Mouse (Mus musculus) limb, embryonic 15.5 days (tissue): ENCODE measurements at regions not wholly inside any gene's neighbourhood (a gene's known extent, or its start where the extent isn't known, plus 50 kb on each side); places are given as distances from the start of the nearest gene placed in this dataset.

Experiments
- ATAC-seq: fragments of 200-750 bp; cut with Nextera tagmentation; 2 replicates; pipeline ENCODE4 v1.8.0; 2017; ENCODE audit warnings: low read depth, moderate TSS enrichment; ENCODE audit not compliant: insufficient number of reproducible peaks, low FRiP score, low TSS enrichment
- H3K27ac ChIP-seq: fragments of 300-500 bp; sonication (generic); 2 replicates; pipeline ENCODE4 v1.5.1; 2015; ENCODE audit warnings: moderate library complexity, mild to moderate bottlenecking, inconsistent platforms
- H3K27me3 ChIP-seq: fragments of 300-500 bp; sonication (generic); 2 replicates; pipeline ENCODE4 v1.6.1; 2015; ENCODE audit warnings: inconsistent platforms
- H3K36me3 ChIP-seq: fragments of 300-500 bp; sonication (generic); 2 replicates; pipeline ENCODE4 v1.6.1; 2015; ENCODE audit warnings: inconsistent platforms
- H3K4me1 ChIP-seq: fragments of 300-500 bp; sonication (generic); 2 replicates; pipeline ENCODE4 v1.6.1; 2015; ENCODE audit warnings: inconsistent platforms
- H3K4me2 ChIP-seq: fragments of 300-500 bp; sonication (generic); 2 replicates; pipeline ENCODE4 v1.6.1; 2015; ENCODE audit warnings: mild to moderate bottlenecking, inconsistent platforms
- H3K4me3 ChIP-seq: fragments of 300-500 bp; sonication (generic); 2 replicates; pipeline ENCODE4 v1.5.1; 2015; ENCODE audit warnings: mild to moderate bottlenecking, inconsistent platforms
- H3K9ac ChIP-seq: fragments of 300-500 bp; sonication (generic); 2 replicates; pipeline ENCODE4 v1.6.1; 2015; ENCODE audit warnings: inconsistent platforms
- H3K9me3 ChIP-seq: fragments of 300-500 bp; sonication (generic); 2 replicates; pipeline ENCODE4 v1.6.1; 2016; ENCODE audit warnings: inconsistent platforms
- WGBS: fragments of 180-500 bp; shearing (Covaris S2); methylation state at CpG from one replicate; pipeline ENCODE4 v1.1.7; 2015; 5-methylcytosine and 5-hydroxymethylcytosine counted together

DNA sequence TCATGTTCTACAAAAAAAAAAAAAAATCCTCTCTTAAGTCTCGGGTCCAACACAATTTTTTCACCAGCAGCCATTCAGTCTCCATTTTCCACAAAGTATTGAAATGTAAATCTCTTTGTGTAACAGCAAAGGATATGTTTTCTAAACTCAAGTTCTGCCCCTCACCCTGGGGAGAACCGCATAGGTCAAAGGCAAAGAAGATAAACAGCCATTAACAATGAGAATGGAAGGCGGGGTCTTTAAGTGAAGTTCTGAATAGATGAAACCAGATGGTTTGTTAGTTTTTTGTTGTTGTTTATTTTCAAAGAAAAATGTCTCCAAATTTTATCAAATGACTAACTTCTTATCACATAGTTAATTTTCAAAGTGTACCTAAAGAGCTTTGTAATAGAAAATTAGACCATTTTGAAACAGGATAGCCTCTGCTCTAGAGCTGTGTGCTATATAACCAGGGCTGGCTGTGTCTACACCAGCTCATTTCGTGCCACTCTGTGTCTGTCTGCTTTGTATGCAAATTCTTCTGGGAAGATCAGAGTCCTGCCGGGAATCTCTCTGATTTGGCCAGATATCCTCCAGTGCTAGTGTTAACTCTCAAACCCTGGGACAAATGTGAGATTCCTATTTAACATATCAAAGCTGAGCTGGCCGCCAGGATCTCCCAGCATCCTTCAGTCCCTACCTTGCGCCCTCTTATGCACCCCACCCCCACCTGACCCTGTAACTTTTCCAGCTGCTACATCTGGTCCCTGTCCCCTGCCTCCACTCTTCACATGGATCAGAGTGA lies 240.9 kb downstream of the Qk start:
- Histone ChIP-seq H3K9me3 (no peaks in the 10 kb centered on the region), H3K4me3 (no peak overlapping the region), H3K36me3 (no peaks in the 10 kb centered on the region), H3K4me1 (no peaks in the 10 kb centered on the region), H3K27ac (no peak overlapping the region), H3K9ac (no peak overlapping the region), H3K27me3 (no peaks in the 10 kb centered on the region), H3K4me2 (no peak overlapping the region)
- 54% methylated on average over 7 of the region's 7 CpGs for WGBS
- no peak for ATAC-seq

DNA sequence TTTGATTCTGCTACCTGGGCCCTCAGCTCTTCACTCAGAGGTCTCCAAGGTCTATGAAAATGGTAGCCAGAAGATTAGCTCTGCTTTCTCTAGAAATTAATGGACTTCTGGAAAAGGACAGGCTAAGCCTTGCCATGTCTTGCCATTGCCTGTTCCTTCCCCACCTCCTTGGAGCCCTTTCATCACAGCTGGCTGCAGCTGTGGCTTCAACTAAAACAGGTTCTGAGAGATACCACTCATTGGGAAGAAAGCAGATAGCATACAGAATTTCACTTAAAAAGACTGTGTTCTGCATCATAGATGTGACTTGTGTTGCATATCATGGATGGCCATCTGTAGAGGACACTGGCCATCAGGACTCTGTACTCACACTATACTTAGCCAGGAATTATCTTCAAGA lies 246.4 kb downstream of the Qk start:
- Histone ChIP-seq H3K9ac (no peak overlapping the region), H3K27ac (no peak overlapping the region), H3K4me3 (no peak overlapping the region), H3K27me3 (no peaks in the 10 kb centered on the region), H3K4me2 (no peak overlapping the region), H3K4me1 (no peaks in the 10 kb centered on the region), H3K9me3 (no peaks in the 10 kb centered on the region), H3K36me3 (no peaks in the 10 kb centered on the region)
- ATAC-seq, result no peak

DNA sequence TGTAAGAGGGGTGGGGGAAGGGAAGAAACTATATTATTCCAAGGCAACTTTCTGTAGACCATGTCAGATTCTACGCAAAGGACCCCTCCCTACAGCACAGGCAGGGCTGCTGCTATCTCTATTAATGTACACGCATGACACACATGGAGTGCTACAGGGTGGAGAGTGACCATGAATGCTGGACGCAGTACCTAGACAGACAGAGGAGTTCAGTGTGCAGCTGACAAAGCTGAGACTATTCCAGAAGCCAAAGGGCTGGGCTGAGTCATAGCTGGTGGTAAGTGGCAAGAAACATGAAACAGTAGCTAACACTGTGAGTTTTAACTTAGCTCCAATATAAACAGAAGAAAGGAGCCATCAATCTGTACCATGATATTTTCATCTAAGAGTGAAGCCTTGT lies 250.4 kb downstream of the Qk start:
- 84% methylated on average over 3 of the region's 3 CpGs for WGBS
- no peaks in the 10 kb centered on the region for H3K9me3 ChIP-seq
- ATAC-seq, result no peak
- H3K36me3 ChIP-seq, result no peaks in the 10 kb centered on the region
- no peaks in the 10 kb centered on the region for H3K4me1 ChIP-seq
- no peak overlapping the region for H3K27ac ChIP-seq
- no peak overlapping the region for H3K9ac ChIP-seq
- H3K27me3 ChIP-seq, result no peaks in the 10 kb centered on the region
- H3K4me3 ChIP-seq, result no peak overlapping the region
- H3K4me2 ChIP-seq, result no peak overlapping the region

DNA sequence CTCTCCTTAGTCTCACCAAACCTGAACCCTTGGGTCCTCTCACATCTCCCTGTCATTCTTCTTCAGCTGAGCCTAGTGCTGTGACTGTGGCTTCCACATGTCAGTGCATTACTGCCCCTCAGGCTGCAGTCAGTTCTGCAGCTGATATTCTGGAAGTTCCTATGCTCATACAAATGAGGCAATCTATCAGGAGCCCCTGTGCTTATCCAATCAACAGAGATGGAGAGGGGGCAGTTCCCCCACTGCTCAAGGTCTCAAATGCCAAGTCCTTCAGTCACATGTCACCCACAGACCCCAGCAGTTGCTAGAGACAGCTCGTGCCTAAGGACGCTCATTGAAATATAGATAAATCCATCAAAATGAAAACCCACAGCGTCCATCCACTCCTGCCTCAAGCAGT lies 254.5 kb downstream of the Qk start:
- H3K4me3 ChIP-seq, result no peak overlapping the region
- 72% methylated on average over 3 of the region's 3 CpGs for WGBS
- no peak overlapping the region for H3K9ac ChIP-seq
- no peaks in the 10 kb centered on the region for H3K9me3 ChIP-seq
- no peaks in the 10 kb centered on the region for H3K27me3 ChIP-seq
- no peak overlapping the region for H3K27ac ChIP-seq
- H3K4me1 ChIP-seq, result no peaks in the 10 kb centered on the region
- no peaks in the 10 kb centered on the region for H3K36me3 ChIP-seq
- ATAC-seq, result no peak
- no peak overlapping the region for H3K4me2 ChIP-seq

DNA sequence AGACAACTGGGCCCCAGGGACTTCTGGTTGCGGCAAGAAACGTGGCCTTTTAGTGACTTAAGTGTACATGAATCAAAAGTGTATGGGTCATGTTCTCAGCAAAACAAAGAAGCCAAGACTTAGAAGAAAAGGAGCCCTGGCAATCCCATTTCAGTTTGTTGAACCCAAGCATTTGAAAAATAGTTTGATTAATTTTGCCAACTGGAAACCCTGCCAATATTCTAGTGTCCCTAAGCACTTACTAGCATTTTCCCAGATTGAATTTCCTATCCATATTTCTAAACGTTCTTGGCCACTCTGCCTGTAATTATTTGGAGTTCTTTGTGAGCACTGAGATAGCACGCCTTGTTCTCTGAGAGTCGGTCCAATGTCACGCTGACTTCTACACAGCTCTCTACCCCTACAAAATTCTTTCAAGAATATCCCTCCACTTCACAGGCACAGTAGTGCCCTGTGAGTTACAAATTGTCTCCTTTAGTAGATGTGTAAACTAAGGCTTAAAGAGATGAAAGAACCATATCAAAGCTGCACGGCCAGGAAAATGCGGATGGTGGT lies 257.0 kb downstream of the Qk start:
- Histone ChIP-seq H3K9ac (no peak overlapping the region), H3K36me3 (no peaks in the 10 kb centered on the region), H3K27me3 (no peaks in the 10 kb centered on the region; the same call in 1 of the 2 replicates), H3K4me3 (no peak overlapping the region), H3K9me3 (no peaks in the 10 kb centered on the region), H3K4me2 (no peak overlapping the region), H3K27ac (no peak overlapping the region), H3K4me1 (no peaks in the 10 kb centered on the region)
- ATAC-seq, result no peak
- 75% methylated on average over 8 of the region's 8 CpGs for WGBS

DNA sequence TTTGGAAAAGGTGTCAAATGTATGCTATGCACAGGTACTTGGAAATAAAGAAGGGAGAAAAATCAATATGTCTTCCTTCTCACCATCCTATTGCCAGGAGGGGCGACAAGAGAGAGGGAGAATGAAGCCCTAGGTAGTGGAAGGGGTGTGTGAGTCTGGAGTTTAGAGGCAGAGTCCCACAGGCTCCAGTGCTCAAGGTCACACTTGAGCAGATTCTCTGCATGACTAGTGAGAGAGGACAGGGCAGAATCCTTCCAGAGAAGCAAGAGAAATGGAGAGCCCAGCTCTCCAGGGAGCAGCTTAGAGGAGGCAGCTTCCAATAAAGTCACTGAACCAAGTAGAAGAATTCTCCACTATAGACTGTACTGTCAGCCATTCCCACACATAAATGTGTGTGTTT lies 261.9 kb downstream of the Qk start:
- Histone ChIP-seq H3K27ac (no peak overlapping the region), H3K36me3 (no peaks in the 10 kb centered on the region), H3K4me2 (no peak overlapping the region), H3K27me3 (no peaks in the 10 kb centered on the region; the same call in 1 of the 2 replicates), H3K4me1 (no peaks in the 10 kb centered on the region), H3K4me3 (no peak overlapping the region), H3K9ac (no peak overlapping the region), H3K9me3 (no peaks in the 10 kb centered on the region)
- WGBS, result 74% methylated on average over 1 of the region's 1 CpGs
- ATAC-seq, result no peak

DNA sequence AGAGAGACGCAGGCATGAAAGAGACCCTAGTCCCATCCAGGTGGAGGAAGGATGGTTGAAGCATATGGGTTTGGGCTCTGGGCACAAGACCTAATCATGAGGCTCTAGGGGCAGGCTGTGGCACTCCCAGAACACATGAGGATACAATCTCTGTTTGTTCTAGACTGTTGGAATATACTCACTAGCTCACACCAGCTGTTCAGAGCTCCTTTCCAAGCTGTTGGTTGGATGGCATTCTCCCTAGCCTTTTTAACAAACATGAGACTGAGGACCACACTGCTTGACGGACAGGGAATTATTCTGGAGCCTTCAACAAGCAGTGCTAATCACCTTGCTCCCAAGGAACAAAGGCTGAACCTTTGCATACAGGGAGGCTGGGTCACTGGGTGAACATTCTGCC lies 263.6 kb downstream of the Qk start:
- no peaks in the 10 kb centered on the region; the same call in 1 of the 2 replicates for H3K27me3 ChIP-seq
- H3K36me3 ChIP-seq, result no peaks in the 10 kb centered on the region
- H3K4me3 ChIP-seq, result no peak overlapping the region
- no peak overlapping the region for H3K9ac ChIP-seq
- no peak overlapping the region for H3K27ac ChIP-seq
- 93% methylated on average over 2 of the region's 2 CpGs for WGBS
- no peaks in the 10 kb centered on the region for H3K4me1 ChIP-seq
- no peak overlapping the region for H3K4me2 ChIP-seq
- no peak for ATAC-seq
- H3K9me3 ChIP-seq, result no peaks in the 10 kb centered on the region

DNA sequence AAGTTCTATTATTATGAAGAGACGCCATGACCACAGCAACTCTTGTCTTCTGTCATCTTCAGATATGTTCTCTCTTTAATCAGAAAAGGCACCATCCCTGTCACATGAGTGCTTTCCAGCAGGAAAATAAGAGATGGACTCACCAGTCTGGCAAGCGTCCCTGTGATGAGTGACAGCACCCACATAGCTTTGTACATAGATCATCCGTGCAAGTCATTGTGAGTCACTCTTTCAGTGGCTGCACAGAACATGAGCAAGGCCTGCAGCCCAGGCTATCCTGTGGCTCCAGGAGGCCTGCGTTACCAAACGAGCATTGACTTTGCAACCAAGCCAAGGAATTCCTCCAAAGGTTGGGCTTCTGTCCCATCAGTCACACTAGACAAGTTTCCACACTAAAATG lies 265.3 kb downstream of the Qk start:
- no peak for ATAC-seq
- Histone ChIP-seq H3K9ac (no peak overlapping the region), H3K9me3 (no peaks in the 10 kb centered on the region), H3K36me3 (no peaks in the 10 kb centered on the region), H3K4me1 (no peaks in the 10 kb centered on the region), H3K4me2 (no peak overlapping the region), H3K4me3 (no peak overlapping the region), H3K27me3 (no peaks in the 10 kb centered on the region; the same call in 1 of the 2 replicates), H3K27ac (no peak overlapping the region)
- 71% methylated on average over 5 of the region's 5 CpGs for WGBS

DNA sequence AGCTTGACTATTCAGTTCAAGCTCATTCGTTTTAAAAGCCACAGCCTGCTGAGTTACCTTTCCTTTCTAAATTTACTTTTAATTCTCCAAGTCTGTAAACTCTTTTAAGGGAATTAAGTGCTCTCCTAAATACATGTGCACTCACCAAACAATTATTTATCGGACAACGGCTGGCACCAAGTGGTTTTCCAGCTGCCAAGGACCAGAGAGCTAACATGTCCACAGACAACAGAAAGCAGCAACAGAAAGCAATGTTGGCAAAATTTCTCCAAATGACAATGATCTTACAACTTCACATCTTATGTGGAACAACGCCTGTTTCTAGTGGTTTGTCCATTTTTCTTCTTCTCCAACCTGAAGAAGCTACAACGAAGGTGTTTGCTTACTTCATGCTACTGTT lies 275.3 kb downstream of the Qk start:
- no peak overlapping the region for H3K4me3 ChIP-seq
- H3K27me3 ChIP-seq, result no peaks in the 10 kb centered on the region
- H3K36me3 ChIP-seq, result no peaks in the 10 kb centered on the region
- no peak overlapping the region for H3K4me2 ChIP-seq
- H3K4me1 ChIP-seq, result no peaks in the 10 kb centered on the region
- ATAC-seq, result no peak
- 70% methylated on average over 5 of the region's 5 CpGs for WGBS
- no peaks in the 10 kb centered on the region for H3K9me3 ChIP-seq
- no peak overlapping the region for H3K9ac ChIP-seq
- H3K27ac ChIP-seq, result no peak overlapping the region

DNA sequence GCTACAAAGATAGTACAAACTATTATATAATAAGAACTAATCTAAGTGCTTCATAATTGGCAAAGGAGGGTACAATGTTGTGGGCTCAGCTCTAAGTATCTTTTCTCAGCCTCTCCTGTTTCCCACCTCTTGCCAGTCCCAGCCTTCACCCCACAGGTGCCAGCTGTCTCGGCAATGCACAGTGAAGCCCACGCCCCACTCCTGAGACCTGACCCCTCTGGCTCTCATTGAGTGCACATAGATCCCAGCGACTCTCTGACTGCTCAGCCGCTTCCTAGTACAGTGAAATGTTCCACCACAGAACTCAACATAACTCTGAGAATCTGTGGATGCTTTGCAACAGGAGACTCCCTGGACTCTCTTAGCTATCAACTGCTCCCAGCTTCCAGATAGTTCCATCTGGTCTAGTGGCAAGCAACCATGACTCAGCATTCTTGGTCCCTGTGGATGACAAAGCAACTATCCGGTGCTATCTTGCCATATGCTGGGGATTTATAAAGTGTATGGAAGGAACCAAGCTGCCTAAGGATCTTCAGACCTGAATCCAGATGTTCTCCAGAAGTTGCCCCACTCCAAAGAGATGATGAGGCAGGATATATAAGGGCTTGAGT lies 277.5 kb downstream of the Qk start:
- H3K4me1 ChIP-seq, result no peaks in the 10 kb centered on the region
- no peak overlapping the region for H3K27ac ChIP-seq
- H3K36me3 ChIP-seq, result no peaks in the 10 kb centered on the region
- H3K9ac ChIP-seq, result no peak overlapping the region
- no peak overlapping the region for H3K4me2 ChIP-seq
- ATAC-seq, result no peak
- WGBS, result 80% methylated on average over 5 of the region's 5 CpGs
- H3K27me3 ChIP-seq, result no peaks in the 10 kb centered on the region
- no peaks in the 10 kb centered on the region for H3K9me3 ChIP-seq
- H3K4me3 ChIP-seq, result no peak overlapping the region

DNA sequence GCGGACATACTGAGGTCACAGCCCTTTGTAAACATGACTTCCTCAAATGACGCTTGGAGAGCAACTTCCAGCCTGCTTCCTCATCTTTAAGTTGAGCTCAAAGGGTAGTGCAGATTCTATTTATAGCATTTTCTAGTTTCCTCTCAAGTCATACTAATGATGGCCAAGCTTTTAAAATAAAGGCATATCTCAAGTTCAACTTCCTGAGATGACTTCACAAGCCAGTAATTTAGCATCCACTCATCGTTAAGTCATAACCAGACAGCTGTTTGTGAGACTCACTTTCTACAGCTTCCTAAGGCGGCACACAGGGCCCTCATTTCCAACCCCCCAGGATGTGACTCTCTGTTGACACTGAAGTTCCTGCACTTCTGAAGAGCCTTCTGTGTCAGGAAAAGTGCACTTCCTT lies 278.7 kb downstream of the Qk start:
- no peaks in the 10 kb centered on the region for H3K9me3 ChIP-seq
- no peak overlapping the region for H3K4me2 ChIP-seq
- no peak overlapping the region for H3K27ac ChIP-seq
- WGBS, result 47% methylated on average over 4 of the region's 4 CpGs
- H3K36me3 ChIP-seq, result no peaks in the 10 kb centered on the region
- H3K4me3 ChIP-seq, result no peak overlapping the region
- ATAC-seq, result no peak
- no peaks in the 10 kb centered on the region for H3K4me1 ChIP-seq
- no peaks in the 10 kb centered on the region for H3K27me3 ChIP-seq
- H3K9ac ChIP-seq, result no peak overlapping the region

DNA sequence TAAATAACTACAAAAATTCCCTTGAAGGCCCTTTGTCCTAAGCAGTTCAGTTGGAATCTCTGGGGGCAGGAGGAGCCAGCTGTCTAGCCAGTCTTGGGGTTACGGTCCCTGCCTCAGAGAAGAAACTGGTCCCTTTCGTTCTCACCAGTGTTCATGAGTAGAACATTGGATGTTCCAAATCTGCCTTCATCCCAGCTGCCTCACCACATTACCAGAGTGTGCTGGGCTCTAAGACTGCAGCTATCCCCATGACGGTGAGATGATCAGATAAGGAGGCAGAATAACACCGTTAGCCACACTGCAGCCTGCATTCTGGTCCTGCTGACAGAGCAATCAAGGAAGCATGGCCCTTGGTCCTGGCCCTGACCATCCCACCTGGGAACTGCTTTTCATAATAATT lies 279.3 kb downstream of the Qk start:
- Histone ChIP-seq H3K36me3 (no peaks in the 10 kb centered on the region), H3K4me3 (no peak overlapping the region), H3K9me3 (no peaks in the 10 kb centered on the region), H3K27ac (no peak overlapping the region), H3K9ac (no peak overlapping the region), H3K27me3 (no peaks in the 10 kb centered on the region), H3K4me2 (no peak overlapping the region), H3K4me1 (no peaks in the 10 kb centered on the region)
- no peak for ATAC-seq
- 59% methylated on average over 4 of the region's 4 CpGs for WGBS
